Mouse (Mus musculus) neural tube, embryonic 14.5 days (tissue): ENCODE results near the gene Cyfip2. TPM values are rescaled to one million over a fixed set of nuclear protein-coding genes. Genes with fewer than 3 reads are reported as not detected.

ENCODE experiments used
- ATAC-seq: fragments of 200-750 bp; cut with Nextera tagmentation; 2 replicates; pipeline ENCODE4 v1.8.0; 2017; ENCODE audit warnings: low read depth, mild to moderate bottlenecking, moderate TSS enrichment, moderate library complexity
- H3K27ac ChIP-seq: fragments of 300-500 bp; sonication (generic); 2 replicates; pipeline ENCODE4 v1.5.1; 2014; ENCODE audit warnings: low read depth, mild to moderate bottlenecking, control low read depth, low read length, moderate library complexity, mixed read lengths
- H3K27me3 ChIP-seq: fragments of 300-500 bp; sonication (generic); 2 replicates; pipeline ENCODE4 v1.6.1; 2014; ENCODE audit warnings: low read length; ENCODE audit not compliant: control insufficient read depth, insufficient read depth
- H3K36me3 ChIP-seq: fragments of 300-500 bp; sonication (generic); 2 replicates; pipeline ENCODE4 v1.6.1; 2014; ENCODE audit warnings: low read length, mixed read lengths; ENCODE audit not compliant: control insufficient read depth, insufficient read depth
- H3K4me1 ChIP-seq: fragments of 300-500 bp; sonication (generic); 2 replicates; pipeline ENCODE4 v1.6.1; 2014; ENCODE audit warnings: low read length; ENCODE audit not compliant: control insufficient read depth, insufficient read depth
- H3K4me2 ChIP-seq: fragments of 300-500 bp; sonication (generic); 2 replicates; pipeline ENCODE4 v1.6.1; 2014; ENCODE audit warnings: mild to moderate bottlenecking, low read depth, low read length, control low read depth
- H3K4me3 ChIP-seq: fragments of 300-500 bp; sonication (generic); 2 replicates; pipeline ENCODE4 v1.5.1; 2014; ENCODE audit warnings: low read depth, low read length, control low read depth, mixed read lengths
- H3K9ac ChIP-seq: fragments of 300-500 bp; sonication (generic); replicated peaks from 2 replicates; pipeline ENCODE4 v1.6.1; 2014; ENCODE audit warnings: low read depth, mild to moderate bottlenecking, control low read depth, low read length, mixed read lengths
- H3K9me3 ChIP-seq: fragments of 300-500 bp; sonication (generic); 2 replicates; pipeline ENCODE4 v1.6.1; 2016; ENCODE audit warnings: low read length; ENCODE audit not compliant: control insufficient read depth
- WGBS: fragments of 180-500 bp; shearing (Covaris S2); extraction: QIAGEN DNeasy Blood & Tissue Kit; methylation state at CpG from one replicate; pipeline ENCODE4 v1.1.7; 2014; 5-methylcytosine and 5-hydroxymethylcytosine counted together
- polyA plus RNA-seq: library from polyadenylated mRNA; unstranded; fragments of >200 nt; fragmentation: Nextera tagmentation; extraction: Ambion mirVana; gene quantifications from 2 replicates; pipeline ENCODE4 v1.2.1, GENCODE M21; 2014

Gene Cyfip2
- polyA plus RNA-seq, 1 experiment from 2014 or later = 129 TPM

DNA sequence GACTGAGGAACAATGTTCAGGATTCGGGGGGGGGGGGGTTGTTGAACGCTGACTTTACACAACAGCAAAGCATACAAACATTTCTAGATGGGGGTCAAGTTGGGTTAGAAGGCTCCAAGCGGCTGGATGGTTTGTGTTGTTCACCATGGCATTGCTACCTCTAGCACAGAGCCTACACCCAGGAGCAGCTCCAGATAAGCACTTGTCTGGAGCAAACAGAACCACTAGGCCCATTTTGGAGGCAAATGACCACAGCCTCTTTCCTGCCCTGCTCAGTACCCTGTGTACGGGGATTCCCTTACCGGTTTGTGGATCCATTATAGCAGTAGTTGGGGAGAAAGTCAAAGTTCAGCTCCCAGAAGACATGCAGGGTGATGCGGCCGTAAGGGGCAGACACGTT, 70.7 kb downstream of the Cyfip2 start:
- Histone ChIP-seq H3K27ac (no peak overlapping the region), H3K9ac (no peak overlapping the region), H3K4me3 (no peak overlapping the region), H3K4me2 (no peak overlapping the region), H3K4me1 (no peaks in the 10 kb centered on the region), H3K9me3 (no peaks in the 10 kb centered on the region), H3K27me3 (no peaks in the 10 kb centered on the region), H3K36me3 (peaks cover 52% of the 10 kb centered on the region)
- no peak for ATAC-seq
- WGBS = 97% methylated on average over 8 of the region's 8 CpGs

DNA sequence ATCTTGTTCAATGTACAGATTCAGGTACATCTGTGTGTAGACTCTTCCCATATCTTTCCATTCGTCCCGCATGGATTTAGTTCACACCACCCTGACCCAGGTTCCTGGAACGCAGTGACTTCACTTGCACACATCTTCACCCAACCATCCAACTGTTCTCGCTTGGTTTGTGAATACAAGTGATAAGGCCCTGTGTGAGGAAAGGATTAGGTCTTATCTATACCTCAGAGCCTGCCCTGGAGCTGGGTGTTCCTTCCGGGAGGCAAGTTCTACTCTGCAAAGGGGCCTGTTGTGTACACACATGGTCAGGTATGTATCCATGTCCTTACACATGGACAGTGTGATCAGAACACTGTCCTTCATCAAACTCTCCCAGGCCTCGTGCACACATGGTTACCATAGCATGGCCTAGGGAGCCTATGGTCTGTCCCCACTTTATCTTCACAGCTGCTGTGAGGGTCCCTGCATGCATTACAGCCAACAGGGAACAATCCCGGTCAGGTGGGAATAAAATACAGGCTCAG, 71.4 kb downstream of the Cyfip2 start:
- 97% methylated on average over 7 of the region's 7 CpGs for WGBS
- H3K4me1 ChIP-seq = no peaks in the 10 kb centered on the region
- no peaks in the 10 kb centered on the region for H3K9me3 ChIP-seq
- H3K4me3 ChIP-seq = no peak overlapping the region
- H3K9ac ChIP-seq = no peak overlapping the region
- peaks cover 45% of the 10 kb centered on the region for H3K36me3 ChIP-seq
- ATAC-seq = no peak
- no peak overlapping the region for H3K27ac ChIP-seq
- H3K27me3 ChIP-seq = no peaks in the 10 kb centered on the region
- no peak overlapping the region for H3K4me2 ChIP-seq

DNA sequence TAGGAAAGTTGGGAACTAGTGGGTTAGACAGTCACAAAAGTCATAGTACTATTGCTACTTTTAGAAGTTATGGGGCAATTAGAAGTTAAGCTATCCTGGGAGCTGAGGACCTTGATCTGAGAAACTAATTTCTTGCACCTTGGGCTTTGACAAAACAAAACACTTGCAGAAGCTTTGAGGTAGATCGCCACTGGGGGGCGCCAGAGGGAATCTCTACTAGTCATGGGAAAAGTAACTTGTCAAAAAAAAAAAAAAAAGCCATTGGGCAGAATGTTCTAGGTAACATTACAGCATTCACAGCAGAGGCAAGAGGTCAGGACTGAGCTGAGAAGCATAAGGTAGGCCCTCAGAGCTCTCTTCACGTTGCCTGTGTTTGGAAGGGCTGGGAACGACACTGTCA, 75.7 kb downstream of the Cyfip2 start:
- WGBS = 50% methylated on average over 4 of the region's 4 CpGs
- no peak overlapping the region for H3K4me3 ChIP-seq
- H3K9ac ChIP-seq = no peak overlapping the region
- no peaks in the 10 kb centered on the region for H3K9me3 ChIP-seq
- ATAC-seq = no peak
- H3K27ac ChIP-seq = no peak overlapping the region
- no peaks in the 10 kb centered on the region for H3K27me3 ChIP-seq
- H3K36me3 ChIP-seq = peaks cover 33% of the 10 kb centered on the region
- no peak overlapping the region for H3K4me2 ChIP-seq
- H3K4me1 ChIP-seq = no peaks in the 10 kb centered on the region

DNA sequence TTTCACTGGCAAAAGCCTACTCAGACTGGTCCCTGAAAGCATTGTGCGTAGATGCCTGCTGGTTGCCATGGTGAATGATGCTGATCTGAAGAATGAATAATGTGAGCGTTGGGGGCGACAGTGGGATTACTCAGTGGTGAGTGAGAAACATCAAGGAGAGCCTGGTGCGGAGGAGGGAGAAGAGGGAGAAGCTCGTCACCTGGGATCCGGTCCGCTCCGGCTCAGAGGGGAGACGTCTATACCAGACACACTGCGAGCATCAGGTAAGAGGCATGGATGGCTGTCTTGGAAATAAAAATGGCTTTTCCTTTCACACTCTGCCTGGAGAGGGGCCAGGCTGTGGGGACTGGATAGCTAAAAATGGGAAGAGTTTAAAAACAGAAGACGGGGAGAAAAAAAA, 77.3 kb downstream of the Cyfip2 start, which contains the start of gene Fndc9:
Fndc9 (plus strand) TSS at position 198 of the 400 bp plus-strand sequence.
- 0 out of 2 replicates have a peak, but pooled peaks have one; percentile 26 for ATAC-seq
- WGBS = 46% methylated on average over 11 of the region's 11 CpGs
- peak within 1 kb of the TSS; percentile 34; the same call in 1 of the 2 replicates for H3K27ac ChIP-seq

DNA sequence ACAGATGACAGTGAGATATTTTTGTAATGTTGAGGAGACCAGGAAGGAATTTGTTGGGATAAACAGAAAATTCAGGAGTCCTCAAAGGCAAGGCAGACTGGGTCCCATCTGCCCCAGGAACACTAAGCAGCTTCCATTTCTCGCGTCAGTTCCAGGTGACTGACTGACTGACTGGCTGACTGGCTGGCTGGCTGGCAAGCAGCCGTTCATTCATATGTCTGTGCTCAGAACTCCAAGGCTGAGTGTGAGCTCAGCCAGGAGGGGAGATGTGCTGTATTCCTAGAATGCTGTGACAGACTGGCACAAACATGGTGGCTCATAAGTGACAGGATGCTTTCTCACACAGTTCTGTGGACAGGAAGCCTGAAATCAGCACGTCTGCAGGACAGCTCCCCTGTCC, 78.7 kb downstream of the Cyfip2 start:
- H3K27me3 ChIP-seq = no peaks in the 10 kb centered on the region
- H3K4me3 ChIP-seq = no peak overlapping the region
- 71% methylated on average over 4 of the region's 4 CpGs for WGBS
- no peak overlapping the region for H3K9ac ChIP-seq
- H3K4me2 ChIP-seq = no peak overlapping the region
- no peaks in the 10 kb centered on the region for H3K9me3 ChIP-seq
- no peak overlapping the region for H3K27ac ChIP-seq
- H3K36me3 ChIP-seq = peaks cover 22% of the 10 kb centered on the region
- H3K4me1 ChIP-seq = no peaks in the 10 kb centered on the region
- no peak for ATAC-seq

More for the DNA sequence above, 77.3 kb downstream of the Cyfip2 start, which contains the start of gene Fndc9:
- Histone ChIP-seq H3K9me3 (no peaks in the 10 kb centered on the region), H3K27me3 (no peaks in the 10 kb centered on the region), H3K9ac (no peak within 1 kb of the TSS), H3K36me3 (peaks cover 29% of the 10 kb centered on the region), H3K4me2 (no peak within 1 kb of the TSS), H3K4me1 (no peaks in the 10 kb centered on the region), H3K4me3 (no peak within 1 kb of the TSS)

DNA sequence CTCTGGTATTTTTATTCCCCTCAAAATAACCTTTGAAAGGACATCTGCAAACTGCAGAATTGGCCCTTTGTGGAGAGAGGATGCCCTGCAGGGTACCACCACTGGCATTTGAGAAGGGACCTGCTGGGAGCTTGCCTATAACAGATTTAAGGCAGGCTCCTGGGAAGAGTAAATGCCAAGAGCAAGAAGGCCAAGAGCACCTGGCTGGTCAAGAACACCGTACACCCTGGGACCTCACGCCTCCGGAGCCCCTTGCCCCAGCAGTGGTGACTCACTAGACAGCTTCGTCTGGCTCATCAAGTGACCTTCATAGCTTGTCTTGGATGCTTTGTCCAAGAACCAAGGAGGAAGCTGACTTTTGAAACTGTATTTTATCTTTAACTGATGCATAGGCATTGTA, 79.9 kb downstream of the Cyfip2 start:
- WGBS = 84% methylated on average over 4 of the region's 4 CpGs
- H3K36me3 ChIP-seq = peaks cover 18% of the 10 kb centered on the region; the same call in 1 of the 2 replicates
- H3K4me3 ChIP-seq = no peak overlapping the region

DNA sequence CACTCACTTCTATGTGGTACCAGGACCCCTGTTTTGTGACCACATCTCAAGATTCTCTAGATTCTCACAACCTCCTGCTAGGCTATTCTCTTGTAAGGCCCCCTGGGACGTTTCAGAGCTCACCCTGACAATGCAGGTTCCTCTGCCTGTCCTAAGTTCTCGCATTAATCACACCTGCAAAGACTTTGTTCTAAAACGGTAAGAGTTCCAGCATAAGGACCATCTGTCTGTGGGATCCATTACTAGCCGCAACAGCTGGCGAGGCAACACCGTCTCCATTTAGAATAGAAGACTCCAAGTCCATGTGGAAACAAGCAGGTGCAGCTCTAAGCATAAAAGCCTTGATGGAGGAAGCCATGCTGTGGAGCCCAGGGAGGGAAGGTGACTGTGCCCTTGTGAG, 82.5 kb downstream of the Cyfip2 start:
- no peak for ATAC-seq
- Histone ChIP-seq H3K4me1 (no peaks in the 10 kb centered on the region), H3K4me2 (no peak overlapping the region), H3K27me3 (no peaks in the 10 kb centered on the region), H3K9ac (no peak overlapping the region), H3K9me3 (no peaks in the 10 kb centered on the region), H3K4me3 (no peak overlapping the region), H3K36me3 (peaks cover 11% of the 10 kb centered on the region; the same call in 1 of the 2 replicates), H3K27ac (no peak overlapping the region)
- 71% methylated on average over 6 of the region's 6 CpGs for WGBS

More for the DNA sequence above, 79.9 kb downstream of the Cyfip2 start:
- H3K27ac ChIP-seq = no peak overlapping the region
- no peak overlapping the region for H3K9ac ChIP-seq
- no peaks in the 10 kb centered on the region for H3K27me3 ChIP-seq
- no peaks in the 10 kb centered on the region for H3K9me3 ChIP-seq
- no peak overlapping the region for H3K4me2 ChIP-seq
- ATAC-seq = no peak
- H3K4me1 ChIP-seq = no peaks in the 10 kb centered on the region

DNA sequence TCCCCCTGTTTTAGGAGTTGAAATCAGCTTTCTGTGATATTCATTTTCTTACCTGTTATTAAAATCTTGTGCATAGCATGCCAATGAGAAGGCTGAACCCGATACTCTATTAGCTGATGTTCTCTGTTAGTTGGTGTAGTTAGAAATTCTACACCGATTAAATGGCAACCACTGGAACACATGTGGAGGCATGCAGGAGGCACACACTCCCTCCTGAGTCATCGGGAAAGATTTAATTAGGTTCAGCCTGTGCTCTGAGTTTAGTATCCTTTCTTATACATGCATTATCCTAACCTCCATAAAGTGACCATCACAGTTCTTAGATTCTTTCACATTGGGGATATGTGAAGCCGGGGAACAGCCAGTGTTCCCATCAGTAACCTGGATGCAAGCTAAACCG, 87.3 kb downstream of the Cyfip2 start:
- H3K36me3 ChIP-seq = peaks cover 20% of the 10 kb centered on the region; the same call in 1 of the 2 replicates

DNA sequence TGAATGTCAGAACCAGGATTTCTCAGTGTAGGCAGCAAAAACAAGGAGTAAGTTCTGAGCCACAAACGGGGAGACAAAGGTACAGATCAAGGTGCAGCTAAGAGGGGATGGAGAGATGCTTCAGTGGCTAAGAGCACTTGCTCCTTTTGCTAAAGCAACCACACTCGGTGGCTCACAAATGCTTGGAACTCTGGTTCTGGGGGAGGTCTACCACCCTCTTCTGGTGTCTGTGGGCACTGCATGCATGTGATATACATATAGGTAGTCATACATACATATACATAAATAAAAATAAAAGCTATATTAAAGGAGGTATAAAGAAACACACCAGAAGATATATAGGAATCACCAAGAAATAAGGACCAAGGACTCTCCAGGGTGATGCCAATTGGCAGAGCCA, 89.1 kb downstream of the Cyfip2 start:
- peaks cover 20% of the 10 kb centered on the region; the same call in 1 of the 2 replicates for H3K36me3 ChIP-seq
- 88% methylated on average over 2 of the region's 2 CpGs for WGBS
- H3K4me2 ChIP-seq = no peak overlapping the region
- H3K9me3 ChIP-seq = no peaks in the 10 kb centered on the region
- H3K4me1 ChIP-seq = peaks cover 10% of the 10 kb centered on the region
- no peaks in the 10 kb centered on the region for H3K27me3 ChIP-seq
- H3K9ac ChIP-seq = no peak overlapping the region
- ATAC-seq = no peak
- no peak overlapping the region for H3K27ac ChIP-seq
- no peak overlapping the region for H3K4me3 ChIP-seq

More for the DNA sequence above, 87.3 kb downstream of the Cyfip2 start:
- Histone ChIP-seq H3K4me3 (no peak overlapping the region), H3K9me3 (no peaks in the 10 kb centered on the region), H3K9ac (no peak overlapping the region), H3K27me3 (no peaks in the 10 kb centered on the region), H3K27ac (no peak overlapping the region), H3K4me1 (no peaks in the 10 kb centered on the region), H3K4me2 (no peak overlapping the region)
- 91% methylated on average over 5 of the region's 5 CpGs for WGBS
- ATAC-seq = no peak
